ENCODE assay signal across 8 mouse cellular contexts in genomic region chr8:91799681-91800522, GRCm38 (mm10). TPM values are rescaled to one million over a fixed set of nuclear protein-coding genes. Genes with fewer than 3 reads are reported as not detected.
DNase-seq lines count a peak whose midpoint lies in the region; ATAC-seq and TF ChIP-seq lines count a peak whose summit lies in the region.

No protein-coding gene starts in this region.

- H3K27me3 ChIP-seq in heart, embryonic 10.5 days (ENCODE audit: insufficient read depth, poor library complexity, severe bottlenecking) = peaks cover 80% of the 10 kb centered on the region
- peaks cover 43% of the 10 kb centered on the region for H3K27me3 ChIP-seq in hindbrain, postnatal 0 days (ENCODE audit: insufficient read depth, low read length)
- peaks cover 95% of the 10 kb centered on the region for H3K27me3 ChIP-seq in liver, embryonic 16.5 days (ENCODE audit: control insufficient read depth, insufficient read depth, low read depth, low read length)
- peaks cover 93% of the 10 kb centered on the region for H3K27me3 ChIP-seq in stomach, embryonic 15.5 days (replicated peaks)

- peaks cover 14% of the 10 kb centered on the region; the same call in 1 of the 2 replicates for H3K36me3 ChIP-seq in heart, embryonic 10.5 days
- H3K36me3 ChIP-seq in hindbrain, postnatal 0 days (ENCODE audit: insufficient read depth, low read length) = no peaks in the 10 kb centered on the region
- no peaks in the 10 kb centered on the region for H3K36me3 ChIP-seq in liver, embryonic 16.5 days (ENCODE audit: control insufficient read depth, insufficient read depth)
- no peaks in the 10 kb centered on the region for H3K36me3 ChIP-seq in stomach, embryonic 15.5 days

- peak overlapping the region; percentile 80 for H3K4me3 ChIP-seq in heart, embryonic 10.5 days
- peak overlapping the region; percentile 68 for H3K4me3 ChIP-seq in embryonic fibroblast, embryonic 13.5 days (ENCODE audit: insufficient read depth, low read length)
- peak overlapping the region; percentile 43 for H3K4me3 ChIP-seq in hindbrain, postnatal 0 days (ENCODE audit: low read length)
- peak overlapping the region; percentile 14; the same call in 1 of the 2 replicates for H3K4me3 ChIP-seq in liver, embryonic 16.5 days (ENCODE audit: low read depth, low read length)
- H3K4me3 ChIP-seq in stomach, embryonic 15.5 days (replicated peaks) = peak overlapping the region; percentile 55

- peak overlapping the region; percentile 91 for H3K27ac ChIP-seq in heart, embryonic 10.5 days
- H3K27ac ChIP-seq in embryonic fibroblast, embryonic 13.5 days (ENCODE audit: insufficient read depth, low read length) = peak overlapping the region; percentile 85
- peak overlapping the region; percentile 57; the same call in 1 of the 2 replicates for H3K27ac ChIP-seq in hindbrain, postnatal 0 days
- H3K27ac ChIP-seq in liver, embryonic 16.5 days (ENCODE audit: low read length) = no peak overlapping the region
- H3K27ac ChIP-seq in stomach, embryonic 15.5 days = no peak overlapping the region; the same call in 1 of the 2 replicates

- DNase-seq in heart, embryonic 10.5 days (ENCODE audit: low spot score) = no peak
- no peak for DNase-seq in heart, adult 9 months (ENCODE audit: low spot score in 2 of 2)
- DNase-seq in hindbrain, postnatal 0 days (ENCODE audit: low spot score) = peak; percentile 25
- DNase-seq in frontal cortex, postnatal 10 days (ENCODE audit: low spot score in 2 of 2) = no peak

- no peaks in the 10 kb centered on the region for H3K9me3 ChIP-seq in heart, embryonic 10.5 days
- H3K9me3 ChIP-seq in hindbrain, postnatal 0 days (ENCODE audit: low read length) = no peaks in the 10 kb centered on the region
- no peaks in the 10 kb centered on the region for H3K9me3 ChIP-seq in liver, embryonic 16.5 days (replicated peaks; ENCODE audit: control insufficient read depth, low read length)
- no peaks in the 10 kb centered on the region for H3K9me3 ChIP-seq in stomach, embryonic 15.5 days

- H3K4me1 ChIP-seq in heart, embryonic 10.5 days = peaks cover 56% of the 10 kb centered on the region
- no peaks in the 10 kb centered on the region for H3K4me1 ChIP-seq in embryonic fibroblast, embryonic 13.5 days (ENCODE audit: control insufficient read depth, insufficient read depth, low read length)
- H3K4me1 ChIP-seq in hindbrain, postnatal 0 days (ENCODE audit: insufficient read depth, low read length) = peaks cover 5% of the 10 kb centered on the region; the same call in 1 of the 2 replicates
- H3K4me1 ChIP-seq in liver, embryonic 16.5 days (ENCODE audit: control insufficient read depth, low read depth, low read length) = no peaks in the 10 kb centered on the region; the same call in 1 of the 2 replicates
- H3K4me1 ChIP-seq in stomach, embryonic 15.5 days = peaks cover 42% of the 10 kb centered on the region

- peak overlapping the region; percentile 51 for H3K9ac ChIP-seq in hindbrain, postnatal 0 days (replicated peaks; ENCODE audit: low read length)
- no peak overlapping the region for H3K9ac ChIP-seq in liver, embryonic 16.5 days (ENCODE audit: low read depth, low read length)
- no peak overlapping the region for H3K9ac ChIP-seq in stomach, embryonic 15.5 days

- peak overlapping the region; percentile 64 for H3K4me2 ChIP-seq in hindbrain, postnatal 0 days (ENCODE audit: low read depth, low read length)
- peak overlapping the region; percentile 20; the same call in 1 of the 2 replicates for H3K4me2 ChIP-seq in liver, embryonic 16.5 days (ENCODE audit: low read depth, low read length)
- H3K4me2 ChIP-seq in stomach, embryonic 15.5 days = peak overlapping the region; percentile 86

- under 1% methylated on average over 89 of the region's 89 CpGs for whole genome bisulfite sequencing in heart, embryonic 10.5 days
- WGBS in hindbrain, postnatal 0 days = under 1% methylated on average over 84 of the region's 89 CpGs
- WGBS in liver, embryonic 16.5 days (ENCODE audit: insufficient replicate concordance) = 2% methylated on average over 87 of the region's 89 CpGs
- WGBS in stomach, embryonic 15.5 days = 1% methylated on average over 89 of the region's 89 CpGs

- TF ChIP-seq POLR2A in embryonic fibroblast, embryonic 13.5 days (IDR thresholded peaks at IDR 0.05; ENCODE audit: low read depth, low read length) = peak; percentile 37

- no peak for ATAC-seq in hindbrain, postnatal 0 days
- no peak for ATAC-seq in liver, embryonic 16.5 days (ENCODE audit: low read depth)
- ATAC-seq in stomach, embryonic 15.5 days (ENCODE audit: insufficient read depth, low FRiP score, low read depth) = no peak
- no peak for ATAC-seq in activated CD4-positive, CD25-positive, alpha-beta regulatory T cell, adult 4 months

- TF ChIP-seq CTCF in embryonic fibroblast, embryonic 13.5 days (IDR thresholded peaks at IDR 0.05; ENCODE audit: borderline replicate concordance, insufficient read depth, low read length) = no peak
- TF ChIP-seq CTCF in hindbrain, postnatal 0 days (IDR thresholded peaks at IDR 0.05; ENCODE audit: low read depth) = no peak

RNA-seq across cellular contexts. Expression of gene Irx3, which starts 2.0 kb away (rescaled TPM):
- polyA plus RNA-seq in heart, embryonic 10.5 days (2016; fragmentation: Nextera tagmentation; extraction: Ambion mirVana) = 13.5 and 13.6 TPM in 2 replicates
- polyA plus RNA-seq in embryonic fibroblast, embryonic 13.5 days (2011; ENCODE audit: insufficient read length, low read depth, missing spikeins) = 11.7 and 17.4 TPM in 2 replicates
- total RNA-seq in hindbrain, postnatal 0 days (2014; rRNA removed) = 17.1 and 22.9 TPM in 2 replicates
- 11.3 and 11.7 TPM in 2 replicates for polyA plus RNA-seq in hindbrain, postnatal 0 days (2015; fragmentation: Nextera tagmentation; extraction: Ambion mirVana)
- polyA plus RNA-seq in liver, embryonic 16.5 days (2015; fragmentation: Nextera tagmentation; extraction: Ambion mirVana) = not detected in 2 replicates
- polyA plus RNA-seq in stomach, embryonic 15.5 days (2015; fragmentation: Nextera tagmentation; extraction: Ambion mirVana) = 2.8 and 4.0 TPM in 2 replicates
- not detected for polyA plus RNA-seq in activated CD4-positive, CD25-positive, alpha-beta regulatory T cell, adult 4 months (2017; shearing (Covaris generic))

Comparison
In these comparisons a context has a peak if more than half of its experiments do, and no peak if none do; other contexts are left out.
1. H3K27ac ChIP-seq: peak in heart, embryonic 10.5 days (single experiment), embryonic fibroblast, embryonic 13.5 days (single experiment) and hindbrain, postnatal 0 days (single experiment); none in liver, embryonic 16.5 days (single experiment) and stomach, embryonic 15.5 days (single experiment).
2. H3K4me3 ChIP-seq: peak in every context shown above with its lines; median percentile 80 in heart, embryonic 10.5 days; 68 in embryonic fibroblast, embryonic 13.5 days; 55 in stomach, embryonic 15.5 days; 43 in hindbrain, postnatal 0 days; 14 in liver, embryonic 16.5 days.
3. H3K4me2 ChIP-seq: peak in every context shown above with its lines; median percentile 86 in stomach, embryonic 15.5 days; 64 in hindbrain, postnatal 0 days; 20 in liver, embryonic 16.5 days.